Mouse (Mus musculus): ENCODE data around the gene Limch1. TPM values are rescaled to one million over a fixed set of nuclear protein-coding genes. Genes with fewer than 3 reads are reported as not detected.

The Limch1 gene
- polyA plus RNA-seq, 1 experiment from 2014 or later: 58.6 TPM

DNA sequence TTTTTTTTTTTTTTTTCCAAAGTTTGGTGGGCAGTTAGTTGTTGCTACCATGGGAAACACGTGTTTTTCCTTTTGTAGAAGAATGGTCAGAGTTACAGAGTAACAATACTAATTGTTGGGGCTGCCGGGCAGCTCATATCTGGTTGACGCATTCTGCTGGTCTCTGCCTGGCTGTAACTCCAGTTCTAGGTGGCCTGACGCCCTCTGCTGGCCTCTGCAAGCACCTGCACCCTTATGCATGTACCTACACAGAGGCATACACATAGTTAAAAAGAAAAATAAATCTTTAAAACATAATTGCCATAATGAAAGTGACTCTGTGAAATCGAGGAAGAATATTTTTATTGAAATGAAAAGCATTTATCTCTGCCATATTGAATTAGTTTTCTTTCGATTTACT is 312.2 kb downstream of the Limch1 start:
- Histone ChIP-seq H3K4me1 (replicated peaks; ENCODE audit: control insufficient read depth, insufficient read depth, low read length) (no peaks in the 10 kb centered on the region; the same call in 1 of the 2 replicates), H3K4me2 (replicated peaks) (no peak overlapping the region), H3K9ac (no peak overlapping the region), H3K27ac (no peak overlapping the region), H3K9me3 (ENCODE audit: control insufficient read depth, low read length) (no peaks in the 10 kb centered on the region), H3K27me3 (ENCODE audit: control insufficient read depth, insufficient read depth, low read length) (no peaks in the 10 kb centered on the region), H3K4me3 (replicated peaks; ENCODE audit: low read length) (no peak overlapping the region), H3K36me3 (replicated peaks; ENCODE audit: control insufficient read depth, insufficient read depth) (0 out of 2 replicates have a peak, but pooled peaks cover 11% of the 10 kb centered on the region)
- ATAC-seq (ENCODE audit: low FRiP score) (no peak), DNase-seq (ENCODE audit: low spot score) (no peak)
- WGBS: 87% methylated on average over 6 of the region's 6 CpGs

DNA sequence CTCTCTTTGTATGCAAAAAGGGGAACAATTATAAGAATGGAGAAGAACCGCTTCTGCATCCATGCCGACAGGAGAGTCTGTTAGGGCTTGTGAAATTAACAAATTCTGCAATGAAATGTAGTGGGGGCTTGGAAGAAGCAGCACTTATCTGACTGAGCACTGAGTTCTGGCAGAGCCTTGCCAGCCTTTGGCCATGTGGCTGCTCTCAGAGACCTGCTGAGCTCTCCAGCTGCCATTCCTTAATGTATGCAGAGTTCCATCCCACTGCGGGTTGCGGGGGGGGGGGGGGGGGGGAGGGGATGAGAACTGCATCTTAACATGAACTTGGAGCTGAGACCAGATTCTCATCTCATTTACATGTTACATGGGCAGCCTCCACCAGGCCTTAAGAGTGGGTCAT is 314.9 kb downstream of the Limch1 start:
- H3K9me3 ChIP-seq (ENCODE audit: control insufficient read depth, low read length): no peaks in the 10 kb centered on the region
- H3K4me2 ChIP-seq (replicated peaks): no peak overlapping the region
- no peaks in the 10 kb centered on the region for H3K27me3 ChIP-seq (ENCODE audit: control insufficient read depth, insufficient read depth, low read length)
- ATAC-seq (ENCODE audit: low FRiP score) (no peak; the same call in 1 of the 2 replicates), DNase-seq (ENCODE audit: low spot score) (no peak)
- H3K36me3 ChIP-seq (replicated peaks; ENCODE audit: control insufficient read depth, insufficient read depth): 0 out of 2 replicates have a peak, but pooled peaks cover 2% of the 10 kb centered on the region
- H3K27ac ChIP-seq: no peak overlapping the region
- no peaks in the 10 kb centered on the region; the same call in 1 of the 2 replicates for H3K4me1 ChIP-seq (replicated peaks; ENCODE audit: control insufficient read depth, insufficient read depth, low read length)
- WGBS: 40% methylated on average over 3 of the region's 4 CpGs
- H3K4me3 ChIP-seq (replicated peaks; ENCODE audit: low read length): no peak overlapping the region
- H3K9ac ChIP-seq: no peak overlapping the region

DNA sequence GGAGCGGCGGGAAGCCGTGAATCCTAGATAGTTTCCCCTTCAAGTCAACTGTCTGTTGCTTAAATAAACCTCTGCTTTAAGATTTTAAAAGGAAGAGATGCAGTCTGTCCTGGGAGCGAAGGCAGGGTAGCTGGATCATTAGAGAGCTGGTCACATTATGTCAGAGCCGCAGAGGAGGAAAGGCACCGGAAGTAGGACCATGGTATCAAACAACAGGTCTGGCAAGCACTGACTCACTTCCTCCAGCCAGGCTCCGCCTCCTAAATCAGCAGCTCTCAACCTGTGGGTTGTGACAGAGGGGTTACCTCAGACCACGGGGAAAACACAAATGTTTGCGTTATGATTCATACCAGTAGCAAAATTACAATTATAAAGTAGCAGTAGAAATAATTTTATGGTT is 318.0 kb downstream of the Limch1 start:
- H3K4me3 ChIP-seq (replicated peaks; ENCODE audit: low read length): no peak overlapping the region
- H3K9ac ChIP-seq: no peak overlapping the region
- no peaks in the 10 kb centered on the region for H3K36me3 ChIP-seq (replicated peaks; ENCODE audit: control insufficient read depth, insufficient read depth)
- no peak for DNase-seq (ENCODE audit: low spot score)
- H3K4me1 ChIP-seq (replicated peaks; ENCODE audit: control insufficient read depth, insufficient read depth, low read length): no peaks in the 10 kb centered on the region; the same call in 1 of the 2 replicates
- no peaks in the 10 kb centered on the region for H3K9me3 ChIP-seq (ENCODE audit: control insufficient read depth, low read length)
- H3K27me3 ChIP-seq (ENCODE audit: control insufficient read depth, insufficient read depth, low read length): no peaks in the 10 kb centered on the region
- WGBS: 86% methylated on average over 9 of the region's 9 CpGs
- ATAC-seq (ENCODE audit: low FRiP score): no peak
- no peak overlapping the region for H3K4me2 ChIP-seq (replicated peaks)
- H3K27ac ChIP-seq: no peak overlapping the region

DNA sequence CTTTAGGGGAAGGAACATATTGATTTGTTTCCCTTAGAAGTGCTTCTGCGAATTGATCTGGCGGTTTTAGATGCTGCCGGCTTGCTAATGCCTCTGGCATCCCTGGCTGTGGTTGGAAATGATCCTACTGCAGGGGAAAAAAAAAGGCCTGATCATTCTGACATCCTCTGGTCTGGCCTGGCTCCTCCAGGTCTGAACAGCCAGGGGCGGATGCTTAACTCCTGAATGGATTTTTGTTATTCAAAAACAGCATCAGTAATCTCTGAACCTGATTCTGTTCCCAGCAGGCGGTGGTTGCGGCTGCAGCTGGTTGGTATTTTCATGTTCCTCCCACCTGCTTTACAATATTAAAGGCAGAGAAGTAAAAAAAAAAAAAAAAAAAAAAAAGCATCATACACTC is 337.5 kb downstream of the Limch1 start:
- no peak overlapping the region for H3K4me3 ChIP-seq (replicated peaks; ENCODE audit: low read length)
- no peaks in the 10 kb centered on the region for H3K36me3 ChIP-seq (replicated peaks; ENCODE audit: control insufficient read depth, insufficient read depth)
- no peak overlapping the region for H3K9ac ChIP-seq
- DNase-seq (ENCODE audit: low spot score) (no peak), ATAC-seq (ENCODE audit: low FRiP score) (no peak)
- H3K4me2 ChIP-seq (replicated peaks): no peak overlapping the region
- H3K4me1 ChIP-seq (replicated peaks; ENCODE audit: control insufficient read depth, insufficient read depth, low read length): 0 out of 2 replicates have a peak, but pooled peaks cover 4% of the 10 kb centered on the region
- 38% methylated on average over 6 of the region's 6 CpGs for WGBS
- no peak overlapping the region for H3K27ac ChIP-seq
- H3K27me3 ChIP-seq (ENCODE audit: control insufficient read depth, insufficient read depth, low read length): 0 out of 2 replicates have a peak, but pooled peaks cover 2% of the 10 kb centered on the region
- 0 out of 2 replicates have a peak, but pooled peaks cover 6% of the 10 kb centered on the region for H3K9me3 ChIP-seq (ENCODE audit: control insufficient read depth, low read length)

DNA sequence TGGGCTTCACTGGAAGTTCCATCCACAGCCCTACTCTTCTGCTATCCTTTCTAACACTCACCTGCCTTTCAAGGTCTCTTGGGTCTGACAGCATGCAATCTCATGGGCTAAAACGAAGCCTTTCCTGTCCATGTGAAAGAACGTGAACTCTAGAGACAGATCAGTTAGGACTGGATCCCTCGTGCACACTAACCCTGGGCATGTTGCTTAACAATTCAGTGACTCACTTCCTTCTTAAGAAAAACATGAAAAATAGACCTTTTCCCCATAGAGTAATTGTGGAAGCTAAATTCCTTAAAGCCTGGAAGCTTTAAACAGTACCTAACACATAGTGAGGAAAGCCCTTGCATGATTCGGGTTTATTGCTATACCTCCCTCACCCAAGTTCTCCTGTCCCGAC is 345.2 kb downstream of the Limch1 start:
- ATAC-seq (ENCODE audit: low FRiP score) (no peak), DNase-seq (ENCODE audit: low spot score) (no peak)
- H3K27me3 ChIP-seq (ENCODE audit: control insufficient read depth, insufficient read depth, low read length): peaks cover 68% of the 10 kb centered on the region
- H3K4me1 ChIP-seq (replicated peaks; ENCODE audit: control insufficient read depth, insufficient read depth, low read length): no peaks in the 10 kb centered on the region
- H3K4me2 ChIP-seq (replicated peaks): no peak overlapping the region
- no peak overlapping the region for H3K9ac ChIP-seq
- H3K9me3 ChIP-seq (ENCODE audit: control insufficient read depth, low read length): no peaks in the 10 kb centered on the region
- no peaks in the 10 kb centered on the region for H3K36me3 ChIP-seq (replicated peaks; ENCODE audit: control insufficient read depth, insufficient read depth)
- no peak overlapping the region for H3K27ac ChIP-seq
- H3K4me3 ChIP-seq (replicated peaks; ENCODE audit: low read length): no peak overlapping the region
- WGBS: 78% methylated on average over 5 of the region's 5 CpGs

DNA sequence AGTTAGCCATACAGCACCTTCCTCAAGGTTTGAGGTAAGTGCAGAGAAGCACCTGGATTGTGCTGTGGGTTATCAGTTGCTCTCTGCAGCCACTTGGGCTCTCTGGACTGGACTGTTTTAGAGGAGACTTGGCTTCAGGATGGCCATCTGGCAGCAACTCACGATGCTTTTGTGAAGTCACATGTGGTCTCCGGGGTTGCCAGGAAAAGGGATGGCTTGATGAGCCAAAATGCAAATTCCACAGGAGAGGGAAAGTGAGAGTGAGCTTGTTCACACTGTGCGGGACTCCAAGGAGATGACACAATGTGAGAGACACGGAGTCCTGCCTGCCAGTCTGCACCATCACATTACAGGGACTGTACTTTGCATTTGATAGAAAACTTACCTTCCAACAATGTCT is 346.1 kb downstream of the Limch1 start:
- H3K9ac ChIP-seq: no peak overlapping the region
- H3K4me1 ChIP-seq (replicated peaks; ENCODE audit: control insufficient read depth, insufficient read depth, low read length): no peaks in the 10 kb centered on the region
- peaks cover 76% of the 10 kb centered on the region for H3K27me3 ChIP-seq (ENCODE audit: control insufficient read depth, insufficient read depth, low read length)
- ATAC-seq (ENCODE audit: low FRiP score): peak; percentile 82
- WGBS: 13% methylated on average over 4 of the region's 4 CpGs
- DNase-seq (ENCODE audit: low spot score): peak; percentile 67
- no peaks in the 10 kb centered on the region for H3K9me3 ChIP-seq (ENCODE audit: control insufficient read depth, low read length)
- no peaks in the 10 kb centered on the region for H3K36me3 ChIP-seq (replicated peaks; ENCODE audit: control insufficient read depth, insufficient read depth)
- H3K27ac ChIP-seq: no peak overlapping the region
- no peak overlapping the region for H3K4me3 ChIP-seq (replicated peaks; ENCODE audit: low read length)
- H3K4me2 ChIP-seq (replicated peaks): no peak overlapping the region

DNA sequence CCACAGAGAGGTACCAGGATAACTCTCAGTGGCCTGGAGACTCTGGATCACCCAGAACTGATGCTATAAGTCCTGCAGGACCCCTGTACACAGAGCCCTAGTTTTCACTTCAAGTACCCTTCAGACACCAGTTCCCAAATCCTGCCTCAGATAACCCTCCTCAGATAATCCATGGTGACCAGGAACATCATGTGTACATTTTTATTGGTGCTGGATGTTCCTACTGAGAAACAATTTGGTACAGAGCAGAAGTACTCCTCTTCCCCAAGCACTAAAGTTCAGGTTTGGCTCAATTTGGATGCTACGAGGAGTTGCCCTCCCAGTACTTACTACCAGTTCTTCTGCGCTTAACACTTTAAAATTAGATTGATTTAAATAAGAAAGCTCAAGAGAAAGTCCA is 348.4 kb downstream of the Limch1 start:
- 11% methylated on average over 2 of the region's 2 CpGs for WGBS
- Histone ChIP-seq H3K27ac (0 out of 2 replicates have a peak overlapping the region, but pooled peaks have one; percentile 17), H3K36me3 (replicated peaks; ENCODE audit: control insufficient read depth, insufficient read depth) (no peaks in the 10 kb centered on the region), H3K9me3 (ENCODE audit: control insufficient read depth, low read length) (no peaks in the 10 kb centered on the region), H3K4me2 (replicated peaks) (peak overlapping the region; percentile 36), H3K27me3 (ENCODE audit: control insufficient read depth, insufficient read depth, low read length) (peaks cover 96% of the 10 kb centered on the region), H3K4me3 (replicated peaks; ENCODE audit: low read length) (peak overlapping the region; percentile 3; the same call in 1 of the 2 replicates), H3K9ac (no peak overlapping the region), H3K4me1 (replicated peaks; ENCODE audit: control insufficient read depth, insufficient read depth, low read length) (no peaks in the 10 kb centered on the region)
- ATAC-seq (ENCODE audit: low FRiP score): no peak
- DNase-seq (ENCODE audit: low spot score): no peak

DNA sequence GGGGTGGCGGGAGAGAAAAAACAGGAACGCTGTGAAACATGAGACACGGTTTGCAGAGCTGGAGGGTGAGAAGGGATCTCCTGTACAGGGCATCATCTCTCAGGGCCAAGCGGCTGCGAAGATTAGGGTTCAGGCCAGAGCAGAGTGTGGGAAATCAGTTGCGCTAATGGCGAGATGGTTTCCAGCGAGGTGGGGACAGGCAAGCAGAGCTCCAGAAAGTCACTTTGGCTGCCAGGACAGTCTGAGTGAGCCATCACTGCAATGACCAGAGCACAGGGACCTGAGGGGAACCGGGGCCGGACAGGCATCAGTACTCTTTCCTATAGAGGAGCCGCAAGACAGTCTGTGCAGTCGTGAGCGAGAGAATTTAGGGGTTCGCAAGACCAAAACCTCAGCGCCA is 349.5 kb downstream of the Limch1 start:
- ATAC-seq (ENCODE audit: low FRiP score) (no peak), DNase-seq (ENCODE audit: low spot score) (peak; percentile 39)
- no peaks in the 10 kb centered on the region for H3K36me3 ChIP-seq (replicated peaks; ENCODE audit: control insufficient read depth, insufficient read depth)
- WGBS: under 1% methylated on average over 15 of the region's 15 CpGs
- no peaks in the 10 kb centered on the region for H3K4me1 ChIP-seq (replicated peaks; ENCODE audit: control insufficient read depth, insufficient read depth, low read length)
- H3K27ac ChIP-seq: peak overlapping the region; percentile 60
- H3K9ac ChIP-seq: peak overlapping the region; percentile 32
- no peaks in the 10 kb centered on the region for H3K9me3 ChIP-seq (ENCODE audit: control insufficient read depth, low read length)
- peak overlapping the region; percentile 5; the same call in 1 of the 2 replicates for H3K4me2 ChIP-seq (replicated peaks)
- peak overlapping the region; percentile 28; the same call in 1 of the 2 replicates for H3K4me3 ChIP-seq (replicated peaks; ENCODE audit: low read length)
- H3K27me3 ChIP-seq (ENCODE audit: control insufficient read depth, insufficient read depth, low read length): peaks cover 96% of the 10 kb centered on the region

DNA sequence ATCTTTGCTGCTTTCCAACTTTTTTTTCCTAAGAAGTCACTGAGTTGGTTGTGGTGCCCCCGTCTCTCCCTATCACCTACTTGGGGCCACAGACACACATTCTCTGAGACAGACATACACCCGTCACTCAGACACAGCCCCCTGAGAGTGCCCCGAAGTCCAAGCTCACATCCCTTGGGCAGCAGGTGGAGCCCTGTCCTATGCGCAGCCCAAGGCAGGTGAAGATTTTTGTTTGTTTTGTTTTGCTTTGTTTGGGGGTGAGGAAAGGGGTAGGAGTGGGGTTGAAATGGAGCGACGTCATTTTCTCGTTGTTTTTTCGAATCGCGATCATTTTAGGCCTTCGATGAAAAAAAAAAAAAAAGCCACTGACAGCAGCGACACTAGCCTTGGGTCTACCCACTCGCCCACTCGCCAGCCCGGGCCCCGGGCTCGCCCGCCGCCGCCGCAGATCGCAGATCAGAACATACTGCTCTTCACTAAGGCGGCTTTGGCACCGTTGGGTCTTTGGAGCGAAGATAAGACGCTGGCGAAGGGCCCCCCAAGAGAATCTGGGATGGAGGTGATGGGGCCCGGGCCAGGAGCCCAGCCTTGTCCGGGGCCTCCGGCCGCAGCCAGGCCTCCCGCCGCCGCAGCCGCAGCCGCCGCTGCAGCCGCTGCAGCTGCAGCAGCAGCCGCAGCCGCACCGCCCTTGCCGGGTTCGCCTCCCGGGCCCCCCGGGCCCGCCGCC is 350.2 kb downstream of the Limch1 start:
- peak overlapping the region; percentile 39 for H3K4me2 ChIP-seq (replicated peaks)
- H3K36me3 ChIP-seq (replicated peaks; ENCODE audit: control insufficient read depth, insufficient read depth): no peaks in the 10 kb centered on the region
- 1% methylated on average over 47 of the region's 47 CpGs for WGBS
- ATAC-seq (ENCODE audit: low FRiP score) (no peak), DNase-seq (ENCODE audit: low spot score) (no peak)
- H3K9ac ChIP-seq: peak overlapping the region; percentile 32
- H3K9me3 ChIP-seq (ENCODE audit: control insufficient read depth, low read length): no peaks in the 10 kb centered on the region
- peak overlapping the region; percentile 28 for H3K4me3 ChIP-seq (replicated peaks; ENCODE audit: low read length)
- peak overlapping the region; percentile 60 for H3K27ac ChIP-seq
- H3K4me1 ChIP-seq (replicated peaks; ENCODE audit: control insufficient read depth, insufficient read depth, low read length): no peaks in the 10 kb centered on the region
- peaks cover 95% of the 10 kb centered on the region for H3K27me3 ChIP-seq (ENCODE audit: control insufficient read depth, insufficient read depth, low read length)
